Mouse (Mus musculus): ENCODE results near the gene Tnfaip8l2.

The Tnfaip8l2 gene

GRCm38 (mm10) chr3:95141952-95142616 lies at the start of gene Tnfaip8l2:
Gene Tnfaip8l2 (minus strand): TSS chr3:95142360.
- no peak for DNase-seq (ENCODE audit: low spot score)

DNA sequence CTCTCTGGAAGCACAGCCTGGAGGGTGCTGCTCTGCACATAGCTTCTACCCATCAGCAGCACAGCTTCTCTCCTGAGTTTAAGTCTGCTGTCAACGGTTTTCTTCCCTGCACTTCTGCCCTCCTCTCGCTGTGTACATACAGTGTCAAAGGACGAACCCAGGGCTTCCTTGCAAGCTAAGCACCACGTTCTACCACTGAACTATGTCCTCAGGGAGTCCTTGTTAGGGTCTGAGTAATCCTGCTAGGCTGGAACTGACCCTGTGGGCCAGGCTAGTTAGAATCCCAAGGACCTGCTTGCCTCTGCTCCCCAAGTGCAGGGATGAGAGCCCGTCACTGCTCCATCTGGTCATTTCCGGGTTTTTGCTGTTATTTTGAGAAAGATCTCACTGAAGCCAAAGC lies 44.7 kb upstream of the Tnfaip8l2 start:
- no peak for DNase-seq (ENCODE audit: low spot score)

DNA sequence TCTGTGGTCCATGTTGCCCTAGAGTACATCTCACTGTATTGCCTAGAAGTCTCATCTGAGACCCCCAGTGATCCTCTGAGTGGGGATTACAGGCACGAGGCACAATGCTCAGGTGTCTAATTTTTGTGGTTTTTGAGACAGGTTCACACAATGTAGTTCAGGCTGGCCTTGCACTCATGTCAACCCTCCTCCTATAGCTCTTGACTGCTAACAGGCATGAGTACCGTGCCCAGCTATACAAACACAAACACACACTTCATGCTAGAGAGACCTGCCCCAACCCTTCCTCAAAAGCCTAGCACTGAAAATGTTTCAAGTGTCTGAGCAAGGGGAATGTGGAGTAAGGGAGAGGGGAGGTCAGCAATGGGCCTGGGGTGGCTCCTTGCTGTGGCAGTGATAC lies 43.9 kb upstream of the Tnfaip8l2 start:
- no peak for DNase-seq (ENCODE audit: low spot score)

- DNase-seq (ENCODE audit: low spot score) = no peak
Measured at GRCm38 (mm10) chr3:95184796-95185577, 42.8 kb upstream of the Tnfaip8l2 start.

DNA sequence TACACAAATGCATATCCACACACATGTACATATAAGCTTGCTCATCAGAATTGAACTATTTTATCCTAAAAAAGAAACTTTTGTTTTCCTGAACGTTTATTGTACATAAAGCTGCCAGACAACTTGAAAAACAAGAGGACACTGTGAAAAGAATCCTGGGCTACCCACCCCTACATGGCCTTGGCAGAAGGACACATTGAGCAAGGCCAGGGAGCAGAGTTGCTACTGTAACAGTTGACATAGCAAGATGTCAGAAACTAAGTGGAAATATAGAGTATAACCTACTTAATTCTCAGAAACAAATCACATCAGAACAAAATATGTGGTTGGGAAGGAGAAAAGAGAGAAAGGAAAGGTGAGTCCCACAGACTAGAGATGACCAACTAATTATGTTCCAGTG lies 39.7 kb upstream of the Tnfaip8l2 start:
- no peak for DNase-seq (ENCODE audit: low spot score)

DNA sequence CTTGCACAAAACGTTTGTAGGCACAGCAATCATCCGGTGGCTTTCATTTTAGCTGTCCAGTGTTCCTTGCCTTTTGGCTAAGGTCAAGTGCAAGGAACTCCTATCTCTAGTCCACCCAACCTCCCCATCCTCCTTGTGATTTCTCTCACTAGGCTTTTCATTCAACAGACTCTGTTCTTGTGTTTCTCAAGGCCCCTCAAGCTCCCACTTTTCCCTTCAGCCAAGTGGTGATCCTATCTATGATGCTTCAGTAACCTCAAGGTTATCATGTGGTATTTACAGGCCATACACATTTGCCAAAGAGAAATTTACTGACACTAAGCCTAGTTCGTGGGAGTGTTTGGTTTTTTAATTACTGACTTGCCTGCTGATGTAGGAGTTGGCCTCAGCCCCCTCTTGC lies 37.7 kb upstream of the Tnfaip8l2 start:
- DNase-seq (ENCODE audit: low spot score) = no peak

DNA sequence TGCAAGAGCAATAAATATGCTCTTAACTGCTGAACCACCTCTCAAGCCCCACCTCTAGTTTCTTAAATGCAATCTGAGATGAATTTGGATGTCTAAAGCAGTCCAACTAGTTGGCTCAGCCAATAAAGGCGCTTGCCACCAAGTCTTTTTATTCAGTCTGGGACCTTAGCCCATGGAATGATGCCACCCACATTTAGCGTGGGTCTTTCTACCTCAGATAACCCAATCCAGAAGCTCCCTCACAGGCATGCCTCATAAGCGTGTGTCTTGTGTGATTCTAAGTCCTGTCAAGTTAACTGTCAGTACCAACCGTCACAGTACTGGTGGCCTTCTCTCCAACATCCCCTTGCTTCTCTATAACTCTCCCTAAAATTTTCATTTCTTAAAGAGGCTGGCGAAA lies 36.8 kb upstream of the Tnfaip8l2 start:
- DNase-seq (ENCODE audit: low spot score) = no peak

DNA sequence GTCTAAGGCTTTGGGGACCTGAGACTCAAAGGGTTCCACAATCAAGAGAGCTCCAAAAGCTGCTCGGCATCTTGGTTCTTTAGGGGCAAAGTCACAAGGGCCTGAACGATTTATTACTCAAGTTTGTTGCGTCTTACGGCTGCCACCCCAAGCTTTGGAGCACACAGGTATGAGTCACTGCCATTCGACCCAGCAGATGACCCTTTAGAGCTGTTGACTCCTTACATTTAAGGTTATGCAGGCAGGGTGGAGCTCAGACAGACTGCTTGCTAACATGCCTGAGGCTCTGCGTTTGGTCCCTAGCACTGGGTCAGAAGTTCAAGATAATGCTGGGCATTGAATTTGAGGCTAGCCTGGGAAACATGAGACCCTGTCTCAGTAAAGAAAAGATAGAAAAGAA lies 35.4 kb upstream of the Tnfaip8l2 start:
- DNase-seq (ENCODE audit: low spot score) = no peak

DNA sequence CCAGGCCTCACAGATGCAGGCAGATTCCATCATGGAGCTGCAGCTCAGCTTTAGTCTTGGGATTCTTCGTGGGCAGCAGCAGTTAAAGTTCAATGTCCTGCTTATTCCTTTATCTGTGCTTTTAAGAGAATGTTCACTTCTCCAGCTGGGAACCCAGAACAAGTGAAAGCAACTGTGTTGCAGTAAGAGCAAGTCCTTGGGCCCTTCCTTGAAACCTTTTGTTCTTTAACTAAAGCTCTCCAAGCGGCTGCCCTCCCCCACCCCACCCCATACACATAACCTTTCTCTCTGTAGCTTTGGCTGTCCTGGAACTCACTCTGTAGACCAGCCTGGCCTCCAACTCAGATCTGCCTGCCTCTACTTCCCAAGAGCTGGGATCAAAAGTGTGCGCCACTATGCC lies 34.3 kb upstream of the Tnfaip8l2 start:
- DNase-seq (ENCODE audit: low spot score) = no peak

- DNase-seq (ENCODE audit: low spot score) = no peak
Measured at GRCm38 (mm10) chr3:95174011-95174592, 31.9 kb upstream of the Tnfaip8l2 start.

- DNase-seq (ENCODE audit: low spot score) = no peak
Measured at GRCm38 (mm10) chr3:95173256-95173949, 31.2 kb upstream of the Tnfaip8l2 start.

DNA sequence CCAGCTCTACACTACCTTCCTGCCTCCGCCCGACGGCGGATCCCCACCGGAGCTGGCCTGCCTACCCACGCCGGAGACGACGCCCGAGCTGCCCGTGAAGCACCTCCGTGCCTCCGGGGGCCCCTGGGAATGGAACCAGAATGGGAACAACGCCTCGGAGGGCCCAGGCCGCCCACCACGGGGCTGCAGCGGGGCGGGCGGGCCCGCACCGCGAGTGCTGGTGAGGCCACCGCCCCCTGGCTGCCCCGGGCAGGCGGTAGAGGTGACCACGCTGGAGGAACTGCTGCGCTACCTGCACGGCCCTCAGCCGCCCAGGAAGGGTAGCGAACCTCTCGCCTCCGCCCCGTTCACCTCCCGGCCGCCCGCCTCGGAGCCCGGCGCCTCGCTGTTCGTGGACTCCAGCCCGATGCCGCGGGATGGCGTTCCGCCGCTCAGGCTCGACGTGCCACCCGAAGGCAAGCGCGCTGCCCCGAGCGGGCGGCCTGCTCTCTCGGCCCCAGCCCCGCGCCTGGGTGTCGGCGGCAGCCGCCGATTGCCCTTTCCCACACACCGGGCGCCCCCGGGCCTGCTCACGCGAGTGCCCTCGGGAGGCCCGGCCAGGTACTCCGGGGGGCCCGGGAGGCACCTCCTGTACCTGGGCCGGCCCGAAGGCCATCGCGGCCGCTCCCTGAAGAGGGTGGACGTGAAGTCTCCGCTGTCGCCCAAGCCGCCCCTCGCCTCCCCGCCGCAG lies 30.5 kb upstream of the Tnfaip8l2 start:
- no peak for DNase-seq (ENCODE audit: low spot score)

DNA sequence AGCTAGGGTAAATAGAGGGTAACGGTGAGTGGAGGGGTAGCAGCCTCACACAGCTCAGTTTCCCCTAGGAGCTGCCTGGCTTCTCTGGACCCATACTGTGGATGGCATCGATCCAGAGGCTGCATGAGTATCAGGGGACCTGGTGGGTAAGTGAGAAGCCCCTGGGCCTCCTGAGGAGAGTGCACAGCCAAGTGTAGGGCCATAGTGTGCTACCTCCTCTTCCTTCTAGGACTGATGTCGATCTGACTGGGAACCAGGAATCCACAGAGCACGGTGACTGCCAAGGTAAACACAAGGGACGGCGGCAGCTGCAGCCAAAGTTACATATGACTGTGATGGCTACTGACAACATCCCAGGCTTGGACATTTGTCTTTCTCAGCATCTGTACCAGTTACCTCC lies 28.9 kb upstream of the Tnfaip8l2 start:
- no peak for DNase-seq (ENCODE audit: low spot score)

GRCm38 (mm10) chr3:95169996-95170395 lies 27.8 kb upstream of the Tnfaip8l2 start:
- no peak for DNase-seq (ENCODE audit: low spot score)

GRCm38 (mm10) chr3:95164840-95165239 lies 22.7 kb upstream of the Tnfaip8l2 start:
- DNase-seq (ENCODE audit: low spot score) = no peak

- no peak for DNase-seq (ENCODE audit: low spot score)
Measured at GRCm38 (mm10) chr3:95164256-95164550, 22.0 kb upstream of the Tnfaip8l2 start.

DNA sequence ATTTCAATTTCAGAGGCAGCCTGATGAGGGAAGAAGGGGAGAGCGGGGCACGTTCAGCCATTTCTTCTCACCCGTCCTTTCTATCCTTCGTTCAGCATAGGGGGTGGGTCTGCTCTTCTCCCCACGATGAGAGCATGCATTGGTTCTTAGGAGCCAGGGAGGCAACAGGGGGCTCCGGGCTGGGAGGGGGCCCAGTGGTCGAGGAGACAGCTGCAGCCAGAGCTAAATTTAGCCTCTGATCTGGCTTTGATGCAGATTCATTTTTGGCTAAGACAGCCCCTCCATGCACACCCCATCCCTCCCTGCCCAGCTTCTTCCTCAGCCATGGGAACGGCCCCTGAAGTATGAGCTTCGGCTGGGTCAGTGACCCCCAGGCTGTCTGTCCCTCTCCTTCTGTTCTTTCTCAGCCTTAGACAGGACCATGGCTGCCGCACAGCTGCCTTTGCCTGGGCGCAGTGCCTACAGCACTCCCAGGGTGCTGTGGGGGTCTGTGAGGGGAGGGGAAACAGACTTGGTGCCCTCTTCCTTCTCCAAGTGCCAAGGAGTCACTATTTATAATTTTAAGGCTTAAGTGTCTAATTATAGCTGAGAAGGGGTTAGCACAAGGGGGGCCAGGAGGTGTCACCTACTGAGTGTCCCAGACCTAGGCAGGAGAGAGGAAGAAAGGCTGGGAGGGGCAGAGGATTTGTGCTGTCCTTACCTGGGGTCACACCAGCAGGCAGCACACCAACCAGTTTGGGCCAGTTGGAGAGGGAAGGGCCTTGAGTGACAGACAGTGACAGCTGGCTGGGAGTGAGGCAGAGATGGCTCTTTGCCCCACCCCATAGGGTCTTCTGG lies 21.5 kb upstream of the Tnfaip8l2 start:
- DNase-seq (ENCODE audit: low spot score) = no peak

- DNase-seq (ENCODE audit: low spot score) = no peak
Measured at GRCm38 (mm10) chr3:95162345-95162628, 20.1 kb upstream of the Tnfaip8l2 start.

DNA sequence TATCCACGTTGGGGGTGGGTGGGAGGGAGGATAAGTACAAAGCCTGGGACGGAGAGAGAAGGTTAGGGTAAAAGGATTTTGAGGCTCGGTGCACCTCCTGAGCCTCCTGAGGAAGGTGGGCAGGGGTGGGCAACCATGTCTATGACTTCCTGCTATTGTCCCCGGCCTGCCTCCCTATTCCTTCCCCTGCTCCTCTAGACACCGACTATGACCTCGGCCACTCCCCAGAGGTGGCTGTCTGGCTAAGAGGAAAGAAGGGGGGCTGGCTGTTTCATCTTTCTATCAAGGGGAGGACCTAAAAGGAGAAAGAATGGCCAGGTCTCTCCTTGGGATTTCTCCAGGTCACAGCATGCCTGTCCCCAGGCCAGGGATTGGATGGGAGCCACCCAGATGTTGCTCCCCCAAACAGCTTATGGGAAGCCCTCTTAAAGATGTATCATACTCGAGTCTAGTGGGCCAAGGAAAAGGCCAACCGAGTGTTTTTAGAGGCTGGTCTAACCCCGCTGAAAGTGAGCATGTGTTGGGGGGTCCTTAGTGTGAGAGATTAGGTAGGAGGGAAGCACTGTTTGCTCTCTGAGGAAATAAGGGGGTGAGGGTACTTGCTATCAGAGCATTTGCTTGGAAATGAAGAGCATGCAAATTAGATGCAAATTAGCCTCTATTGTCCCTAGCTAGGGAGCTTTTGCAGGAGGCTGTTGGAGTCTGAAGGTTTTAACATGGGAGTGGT lies 19.6 kb upstream of the Tnfaip8l2 start:
- DNase-seq (ENCODE audit: low spot score) = no peak

GRCm38 (mm10) chr3:95161041-95161551 lies 18.9 kb upstream of the Tnfaip8l2 start:
- no peak for DNase-seq (ENCODE audit: low spot score)

All from adipocyte (in vitro differentiated cells).